Mouse (Mus musculus) kidney, postnatal 25 days (tissue): ENCODE data around the gene Phldb1.
"Not testable (repeated sequence)": the region's sequence is repeated elsewhere in the genome, so short reads cannot be mapped to it uniquely, and the experiment has no call there.

Experiments
- DNase-seq, 2 experiments: peaks; one replicate each; pipeline ENCODE4 v3.0.0; 2021; ENCODE audit warnings: mixed read lengths in 2 of 2

Gene Phldb1

DNA sequence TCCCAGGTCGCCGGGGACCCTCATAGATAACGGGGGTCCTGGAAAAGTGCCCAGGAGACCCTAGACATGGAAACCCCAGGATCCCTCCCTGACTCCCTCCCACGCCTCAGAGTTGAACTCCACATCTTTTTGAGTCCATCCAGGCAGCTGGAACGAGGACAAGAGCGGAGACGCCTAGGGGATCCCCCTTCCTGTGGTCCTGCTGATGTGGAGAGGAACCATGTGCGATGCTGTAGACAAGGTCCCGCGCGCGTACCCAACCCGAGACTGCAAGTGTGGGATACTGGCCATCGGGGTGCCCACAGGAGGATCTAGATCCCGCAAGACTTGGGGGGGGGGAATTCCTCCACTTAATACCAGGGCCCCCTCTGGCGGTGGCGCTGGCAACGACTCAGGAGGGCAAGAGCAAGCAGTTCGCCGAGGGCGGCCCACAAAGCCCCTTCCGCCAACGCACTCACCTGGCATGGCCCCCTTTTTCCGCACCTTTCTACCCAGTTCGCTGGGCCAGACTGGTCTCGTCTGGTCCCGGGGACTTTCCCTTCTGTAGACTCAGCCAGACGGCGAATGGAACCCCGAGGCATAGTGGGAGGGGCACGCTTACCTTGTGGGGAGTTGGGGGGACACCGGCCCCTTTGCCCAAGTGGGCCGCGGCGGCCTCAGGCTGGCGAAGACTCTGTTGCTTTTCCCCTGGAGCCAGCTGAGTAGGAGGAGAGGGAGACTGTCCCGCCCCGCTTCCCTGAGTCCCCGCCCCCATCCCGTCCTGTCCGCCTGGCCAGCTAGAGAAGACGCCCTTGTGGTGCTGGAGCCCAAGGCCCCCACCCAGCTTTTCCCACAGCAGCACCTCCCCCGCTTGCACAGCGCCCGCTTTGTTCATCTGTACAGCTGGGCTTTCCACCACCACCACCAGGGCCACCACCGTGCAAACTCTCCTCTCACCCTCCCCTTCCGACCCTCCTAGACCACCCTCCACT lies at the start of gene Phldb1:
Gene Phldb1 (minus strand): TSS at position 675 of the 971 bp plus-strand sequence.
- peak; percentile 84 to 91 for DNase-seq

DNA sequence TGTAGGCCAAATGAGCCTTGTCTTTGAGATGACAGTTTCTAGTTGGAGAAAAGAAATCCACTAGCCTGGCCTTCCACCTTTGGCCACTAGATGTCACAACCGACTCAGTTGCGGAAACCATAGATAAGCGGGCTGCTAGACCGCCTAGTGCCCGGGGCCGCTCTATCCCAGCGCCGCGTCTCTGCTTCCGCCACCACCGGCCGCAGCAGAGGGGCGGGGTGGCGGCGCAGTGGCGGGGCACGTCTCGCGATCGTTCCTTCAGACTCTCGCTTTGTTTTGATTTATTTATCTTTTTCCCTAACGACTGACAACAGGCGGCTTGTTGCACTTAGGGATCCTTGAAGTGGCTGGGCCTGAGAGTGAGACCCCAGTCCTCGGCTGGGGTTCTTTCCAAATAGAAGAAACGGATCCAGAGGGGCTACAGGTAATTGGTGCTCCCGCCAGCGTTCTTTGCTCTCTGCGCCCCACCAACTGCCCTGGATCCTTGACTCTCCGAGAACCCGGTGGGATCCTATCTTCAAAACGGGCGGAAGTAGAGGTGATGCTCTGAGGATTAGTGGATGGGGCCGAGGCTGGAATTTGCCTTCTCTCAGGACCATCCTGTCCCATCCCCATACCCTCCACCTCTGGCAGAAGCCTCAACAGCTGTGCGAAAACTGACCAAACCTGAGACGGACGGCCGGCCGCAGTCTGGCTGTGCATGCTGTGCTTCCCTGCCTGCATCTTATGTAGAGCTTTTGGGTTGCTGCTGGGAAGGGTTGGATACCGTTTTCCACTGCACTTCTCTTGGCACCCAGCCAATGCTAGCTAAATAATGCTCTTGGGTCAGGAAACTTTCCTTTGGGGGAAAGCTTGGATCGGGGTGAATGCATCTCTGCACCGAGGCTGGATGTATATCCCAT lies 38.0 kb upstream of the Phldb1 start:
- DNase-seq, result peak; percentile 96 to 97

DNA sequence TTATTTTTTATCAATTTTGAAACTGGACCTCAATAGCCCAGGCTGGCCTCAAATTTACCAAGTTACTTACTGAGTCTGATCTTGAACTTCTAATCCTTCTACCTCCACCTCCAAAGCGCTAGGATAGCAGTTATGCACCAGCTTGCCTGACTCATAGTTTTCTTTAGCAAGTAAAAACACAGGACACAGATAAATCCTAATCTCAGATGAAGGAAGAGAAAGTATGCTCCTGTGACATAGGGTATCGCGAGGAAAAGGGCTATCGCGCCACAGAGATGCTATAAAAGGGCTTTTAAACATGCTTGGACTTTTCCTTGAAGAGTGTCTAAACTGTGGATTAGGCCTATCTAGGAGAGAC lies 37.4 kb upstream of the Phldb1 start:
- DNase-seq, result no peak

DNA sequence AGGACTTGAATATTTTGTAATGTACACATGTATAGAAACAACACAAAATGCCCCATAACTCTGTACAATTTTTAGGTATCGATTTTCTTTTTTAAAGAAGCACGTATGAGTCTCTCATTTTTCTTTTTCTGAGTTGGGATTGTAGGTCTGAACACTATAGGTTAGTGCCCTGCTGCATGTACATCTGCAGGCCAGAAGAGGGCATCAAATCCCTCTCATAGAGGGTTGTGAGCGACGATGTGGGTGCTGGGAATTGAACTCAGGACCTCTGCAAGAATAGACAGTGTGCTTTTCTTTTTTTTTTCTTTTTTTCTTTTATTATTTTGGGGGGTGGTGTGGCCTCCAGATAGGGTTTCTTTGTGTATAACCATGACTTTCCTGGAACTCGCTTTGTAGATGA lies 36.4 kb upstream of the Phldb1 start:
- no peak for DNase-seq

DNA sequence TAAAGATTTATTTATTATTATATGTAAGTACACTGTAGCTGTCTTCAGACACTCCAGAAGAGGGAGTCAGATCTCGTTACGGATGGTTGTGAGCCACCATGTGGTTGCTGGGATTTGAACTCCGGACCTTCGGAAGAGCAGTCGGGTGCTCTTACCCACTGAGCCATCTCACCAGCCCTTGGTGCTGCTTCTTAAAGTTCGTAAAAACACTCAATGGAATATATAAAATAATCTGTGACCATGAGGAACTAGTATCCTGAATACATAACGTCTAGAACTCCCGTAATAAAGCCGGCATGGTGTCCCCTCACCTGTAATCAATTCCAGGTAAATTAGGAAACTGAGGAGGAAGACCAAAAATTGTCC lies 33.0 kb upstream of the Phldb1 start:
- not testable (repeated sequence) for DNase-seq

DNA sequence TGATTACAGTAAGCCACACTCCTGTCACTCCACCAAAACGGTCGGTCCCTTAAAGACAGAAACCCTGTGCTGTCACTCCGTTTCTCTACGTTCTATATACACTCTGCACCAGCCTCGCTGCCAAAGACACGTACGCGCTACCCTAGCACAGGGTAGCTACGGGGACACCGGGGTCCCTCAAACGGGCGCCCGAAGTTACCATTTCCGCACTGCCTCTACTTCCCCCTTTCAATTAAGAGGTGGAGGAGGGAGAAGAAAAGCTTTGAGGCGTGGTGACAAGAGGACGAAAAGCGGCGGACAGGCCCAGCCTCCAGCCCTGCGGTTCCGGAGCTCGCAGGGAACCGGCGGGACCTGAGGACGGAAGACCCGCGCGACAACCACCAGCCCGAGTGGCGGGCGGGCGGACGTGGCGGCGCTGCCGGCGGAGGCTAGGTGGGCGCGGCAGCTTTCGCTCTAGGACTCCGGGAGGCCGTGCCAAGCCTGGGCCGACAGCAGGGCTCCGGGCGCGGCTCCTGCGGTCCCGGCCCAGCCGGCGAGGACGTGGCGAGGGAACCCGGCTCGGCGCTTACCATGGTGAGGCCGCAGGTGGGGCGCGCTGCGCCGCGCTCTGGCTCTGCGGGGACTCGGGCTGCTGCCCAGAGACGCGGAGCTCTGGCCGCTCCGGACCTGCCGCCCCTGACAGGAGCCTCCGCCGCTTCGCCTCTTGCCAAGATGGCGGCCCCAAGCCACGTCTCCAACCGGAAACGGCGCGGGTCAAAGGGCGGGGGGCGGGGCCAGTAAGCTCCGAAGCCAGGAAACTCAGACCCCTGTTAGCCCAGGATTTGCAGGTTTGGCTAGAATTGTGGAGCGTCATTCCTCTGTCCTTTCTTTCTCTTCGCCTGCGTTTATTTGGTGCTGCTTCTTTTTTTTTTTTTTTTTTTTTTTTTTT lies 32.4 kb upstream of the Phldb1 start, which contains the start of the genes Arcn1 and Ift46:
Gene Arcn1 (minus strand): TSS at position 745 of the 928 bp plus-strand sequence.
Gene Ift46 (plus strand): TSS at position 808 of the 928 bp plus-strand sequence.
- peak; percentile 82 to 91 for DNase-seq

DNA sequence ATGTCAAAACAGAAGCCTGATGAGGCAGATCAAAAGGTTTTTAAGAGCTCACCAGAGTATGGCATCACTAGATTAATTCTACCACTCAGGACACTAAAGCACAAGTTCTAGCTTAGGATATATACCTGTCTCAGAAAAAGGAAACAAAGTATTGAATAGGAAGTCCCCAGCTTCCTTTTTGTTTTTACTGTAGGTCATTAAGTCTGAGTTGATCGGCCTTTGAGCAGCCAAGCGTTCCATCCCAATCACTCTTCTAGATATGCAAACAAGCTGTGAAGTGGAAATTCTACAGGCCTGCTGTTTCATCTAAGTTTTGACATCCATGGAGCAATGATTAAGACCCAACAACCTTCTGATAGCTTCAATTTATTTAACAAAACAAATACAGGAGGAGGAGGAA lies 25.9 kb upstream of the Phldb1 start:
- no peak for DNase-seq

DNA sequence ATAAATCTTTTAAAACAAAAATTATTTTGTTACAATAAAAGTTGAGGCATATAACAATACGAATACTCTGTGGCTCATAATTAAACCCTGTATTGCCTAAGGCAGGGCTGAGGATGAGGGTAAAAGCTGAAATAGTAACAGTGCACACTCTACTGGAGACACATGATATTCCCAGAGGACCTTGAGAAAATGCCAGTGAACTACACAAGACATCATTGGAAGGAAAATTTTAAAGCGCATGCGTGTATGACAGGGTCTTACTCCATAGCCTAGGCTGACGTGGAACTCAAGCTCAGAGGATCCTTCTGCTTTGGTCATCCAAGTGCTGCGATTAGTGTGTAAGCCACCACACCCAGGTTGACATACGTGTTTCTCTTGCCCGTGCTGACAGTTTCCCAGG lies 13.5 kb upstream of the Phldb1 start:
- DNase-seq, result no peak

DNA sequence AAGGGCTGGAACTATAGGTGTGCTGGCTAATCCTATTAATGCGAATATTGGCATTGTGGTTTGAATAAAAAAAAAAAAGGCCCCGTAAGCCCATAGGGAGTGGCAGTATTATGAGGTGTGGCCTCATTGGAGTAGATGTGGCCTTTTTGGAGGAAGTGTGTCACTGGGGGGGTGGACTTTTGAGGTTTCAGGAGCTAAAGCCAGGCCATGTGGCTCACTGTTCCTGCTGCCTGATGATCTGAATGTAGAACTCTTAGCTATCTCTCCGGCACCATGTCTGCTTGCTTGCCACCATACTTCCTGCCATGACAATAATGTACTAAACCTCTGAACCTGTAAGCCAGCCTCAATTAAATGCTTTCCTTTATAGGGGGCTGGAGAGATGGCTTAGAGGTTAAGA lies 12.3 kb upstream of the Phldb1 start:
- DNase-seq, result no peak

DNA sequence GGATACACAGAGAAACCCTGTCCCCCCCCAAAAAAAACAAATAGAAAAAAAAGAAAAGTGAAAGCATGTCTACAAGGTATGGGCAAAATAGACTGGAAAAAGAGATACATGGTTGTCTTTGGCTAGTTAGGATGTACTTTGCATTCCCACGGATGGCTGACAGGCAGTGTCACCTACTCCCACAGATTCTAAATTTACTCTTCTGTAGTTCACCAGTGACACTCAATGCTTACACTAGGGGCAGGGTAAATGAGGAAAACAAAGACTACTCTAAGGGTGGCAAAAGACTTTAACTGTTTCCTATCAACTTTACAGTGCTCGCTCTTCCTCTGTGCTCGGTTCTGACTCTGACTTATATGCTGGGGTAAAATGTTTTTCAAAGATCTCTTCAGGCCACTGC lies 11.7 kb upstream of the Phldb1 start:
- no peak for DNase-seq

DNA sequence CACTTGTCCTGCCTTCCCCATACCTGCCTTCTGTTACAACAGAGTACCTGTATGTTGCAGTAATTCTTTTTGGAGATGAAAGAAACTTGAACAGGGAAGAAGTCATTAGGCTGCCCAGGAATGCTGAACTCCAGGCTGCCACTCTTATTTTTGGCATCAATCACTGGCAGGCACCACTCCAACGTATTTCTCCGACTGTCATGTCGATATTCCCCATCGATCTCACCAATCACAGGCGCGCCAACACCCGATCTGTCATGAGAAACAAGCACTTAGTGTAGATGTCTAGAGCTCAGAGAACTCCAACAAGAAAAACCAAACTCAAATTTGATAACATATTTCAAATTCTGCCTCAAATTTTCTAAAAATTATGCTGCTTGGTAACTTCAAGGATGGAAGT lies 10.4 kb upstream of the Phldb1 start:
- no peak for DNase-seq

DNA sequence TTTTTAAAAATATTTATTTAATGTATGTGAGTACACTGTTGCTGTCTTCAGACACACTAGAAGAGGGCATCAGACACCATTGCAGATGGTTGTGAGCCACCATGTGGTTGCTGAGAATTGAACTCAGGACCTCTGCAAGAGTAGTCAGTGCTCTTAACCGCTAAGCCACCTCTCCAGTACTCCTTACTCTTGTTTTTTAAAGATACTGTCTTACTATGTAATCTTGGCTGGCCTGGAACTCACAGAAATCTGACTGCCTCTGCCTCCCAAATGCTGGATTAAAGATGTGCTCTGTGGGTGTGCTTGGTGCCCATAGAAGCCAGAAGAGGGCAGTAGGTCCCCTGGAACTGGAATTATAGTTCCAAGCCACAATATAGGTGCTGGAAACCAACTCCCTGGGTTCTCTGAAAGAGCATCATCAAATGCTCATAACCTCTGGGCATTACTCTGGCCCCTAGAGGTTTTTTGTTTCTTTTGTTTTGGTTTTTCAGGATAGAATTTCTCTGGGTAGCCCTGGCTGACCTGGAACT lies 5.7 kb upstream of the Phldb1 start:
- DNase-seq, result no peak

DNA sequence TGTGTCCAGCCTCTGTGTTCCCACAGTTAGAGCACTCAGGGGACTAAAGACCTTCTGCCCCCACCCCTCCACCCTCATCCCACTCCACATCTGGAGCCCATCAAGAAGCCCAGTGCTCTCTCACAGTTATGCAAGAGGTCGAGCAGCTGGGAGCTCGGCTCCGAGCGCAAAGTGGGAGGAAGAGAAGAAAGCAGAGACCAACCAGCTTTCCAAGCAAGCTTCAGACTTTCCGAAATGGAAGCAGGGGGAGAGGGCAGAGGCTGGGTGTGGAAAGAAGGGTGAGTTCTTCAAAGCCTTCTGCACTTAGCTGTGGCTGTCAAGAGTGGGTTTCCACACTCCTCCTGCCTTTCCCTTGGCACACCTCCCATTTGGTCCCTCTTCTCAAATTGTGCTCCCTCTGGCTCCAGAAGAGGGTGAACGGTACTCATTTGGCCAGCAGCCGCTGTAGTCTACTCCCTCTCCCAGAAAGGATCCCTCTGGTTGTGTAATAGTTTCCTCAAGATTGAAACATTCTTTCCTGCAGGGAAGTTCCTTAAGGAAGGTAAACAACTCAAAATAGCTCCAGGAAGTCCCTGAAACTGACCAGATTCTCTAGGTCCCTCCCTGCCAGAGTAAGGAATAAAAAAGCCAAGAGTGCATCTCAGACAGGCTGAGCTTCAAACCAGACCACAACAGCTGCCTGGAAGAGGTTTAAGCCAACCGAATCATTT lies 2.4 kb upstream of the Phldb1 start:
- DNase-seq, result peak; percentile 59 to 82

DNA sequence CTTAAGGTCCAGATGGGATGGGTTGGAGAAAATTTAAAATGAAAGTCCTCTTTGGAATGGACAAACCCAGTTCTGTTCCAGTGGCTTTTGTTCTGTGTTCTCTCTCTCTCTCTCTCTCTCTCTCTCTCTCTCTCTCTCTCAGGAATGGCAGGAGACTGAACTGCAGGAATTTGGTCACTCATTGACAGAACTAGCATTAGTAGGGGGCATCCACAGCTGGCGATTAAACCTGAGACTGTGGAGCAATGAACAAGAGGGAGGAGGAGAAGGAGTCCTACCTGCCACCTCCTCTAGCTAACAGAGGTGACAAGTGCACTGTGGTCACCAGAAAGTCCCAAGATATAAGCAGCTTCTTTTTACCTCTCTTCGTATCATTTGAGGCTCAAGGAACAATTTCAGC lies 1.3 kb upstream of the Phldb1 start:
- peak; percentile 40 to 68 for DNase-seq

DNA sequence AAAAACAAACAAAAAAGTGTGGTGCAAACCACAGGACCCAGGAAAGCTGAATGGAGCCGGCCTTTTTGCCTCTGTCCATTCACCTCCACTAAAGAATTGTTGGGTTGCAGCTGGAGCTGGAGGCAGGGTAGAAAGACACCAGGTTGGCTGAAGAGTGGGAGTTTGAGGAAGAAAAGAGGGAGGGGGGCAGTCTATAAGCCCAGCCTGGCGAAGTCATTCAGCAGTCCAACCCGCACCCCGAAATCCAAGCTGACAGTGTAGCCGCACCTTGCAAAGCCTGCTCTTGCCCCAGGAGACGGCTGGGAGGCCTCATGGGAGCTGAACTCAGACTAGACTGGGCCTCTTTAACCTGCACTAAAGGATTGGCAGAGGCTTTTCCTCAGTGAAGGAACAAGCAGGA lies 888 bp upstream of the Phldb1 start:
- DNase-seq, result no peak

DNA sequence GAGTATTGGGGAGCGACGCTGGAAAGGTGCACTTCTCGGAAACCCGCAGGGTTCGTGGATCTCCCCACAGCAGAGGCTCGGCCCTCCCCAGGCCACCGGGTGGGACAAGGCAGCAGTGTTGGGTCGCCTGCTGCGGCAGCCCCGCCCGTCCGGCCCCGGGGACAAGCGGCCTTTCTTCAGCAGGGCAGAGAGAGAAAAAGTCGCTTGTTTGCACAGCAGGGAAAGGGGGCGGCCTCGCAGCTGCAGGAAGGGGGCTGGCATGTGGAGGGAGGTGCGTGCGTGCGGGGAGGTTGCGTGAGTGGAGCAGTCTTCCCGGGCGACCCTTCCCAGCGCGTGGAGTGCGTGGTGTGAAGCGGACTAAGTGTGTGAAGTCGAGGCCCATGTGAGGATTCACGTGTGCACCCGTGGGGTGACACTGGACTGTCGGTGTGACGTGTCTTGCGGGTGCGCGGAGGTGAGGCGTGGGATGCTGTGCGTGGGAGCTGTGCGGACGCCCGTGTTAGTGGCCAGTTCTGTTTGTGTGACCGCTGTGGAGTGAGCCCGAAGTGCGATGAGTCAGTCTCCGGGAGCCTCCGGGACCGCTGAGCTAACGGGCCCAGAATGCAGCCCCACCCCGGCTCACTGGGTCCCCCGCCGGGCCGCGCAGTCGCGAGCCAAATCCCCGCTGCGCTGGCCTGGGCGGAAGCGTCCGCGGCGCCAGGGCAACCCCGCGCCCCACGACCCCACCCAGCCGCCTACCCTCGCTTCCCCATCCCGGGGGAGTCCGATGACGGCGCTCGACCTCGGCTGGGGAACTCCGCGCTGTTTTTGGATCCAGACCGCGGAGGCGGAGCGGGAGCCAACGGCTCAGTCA lies 1.1 kb downstream of the Phldb1 start:
- peak; percentile 58 to 75 for DNase-seq

DNA sequence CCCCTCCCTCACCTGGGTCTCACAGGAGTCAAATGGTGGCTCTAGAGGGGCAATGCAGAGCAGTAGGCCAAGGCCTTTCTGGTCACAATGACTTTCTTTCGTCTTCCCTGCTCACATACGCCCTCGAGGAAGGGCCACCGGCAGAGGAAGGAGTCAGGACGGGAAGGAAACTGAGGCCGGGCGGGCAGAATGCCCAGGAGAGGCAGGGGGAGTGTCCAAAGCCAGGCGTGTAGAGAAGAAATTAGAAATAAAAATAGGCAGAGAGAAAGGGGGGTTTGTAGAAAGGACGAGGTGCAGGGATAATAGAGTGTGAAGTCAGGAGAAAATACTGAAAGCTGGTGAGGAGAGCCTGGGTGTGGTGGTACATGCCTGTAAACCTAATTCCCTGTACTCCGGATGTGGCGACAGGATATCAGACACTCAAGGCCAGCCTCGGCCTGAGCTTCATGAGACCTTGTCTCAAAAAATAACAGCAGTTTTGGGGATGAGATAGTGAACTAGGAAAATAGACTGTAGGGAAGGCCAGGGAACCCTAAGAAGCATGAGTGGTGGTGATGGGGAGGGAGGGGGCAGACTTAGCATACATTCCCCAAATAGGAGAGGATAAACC lies 2.0 kb downstream of the Phldb1 start:
- peak in 1 of 2 experiments; percentile 55 for DNase-seq

DNA sequence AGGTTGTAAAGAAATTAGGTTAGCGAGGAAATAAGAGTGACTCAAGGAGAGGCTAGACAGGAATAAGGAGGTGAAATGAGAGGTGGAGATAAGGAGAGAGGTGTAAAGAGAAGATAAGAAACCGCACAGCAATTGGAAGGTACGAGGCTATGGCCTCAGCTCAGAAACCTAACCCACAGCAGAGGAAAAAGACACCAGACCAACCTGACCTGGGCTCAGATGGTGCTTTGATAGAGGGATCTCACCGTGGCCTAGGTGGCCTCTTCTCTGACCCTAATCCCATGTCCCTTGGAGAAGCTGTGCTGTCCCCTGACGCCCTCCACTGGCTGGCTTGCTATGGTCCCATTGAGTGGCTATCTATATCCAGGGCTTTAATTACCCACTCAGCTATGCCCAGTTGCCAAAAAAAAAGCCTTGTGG lies 2.9 kb downstream of the Phldb1 start:
- no peak for DNase-seq

DNA sequence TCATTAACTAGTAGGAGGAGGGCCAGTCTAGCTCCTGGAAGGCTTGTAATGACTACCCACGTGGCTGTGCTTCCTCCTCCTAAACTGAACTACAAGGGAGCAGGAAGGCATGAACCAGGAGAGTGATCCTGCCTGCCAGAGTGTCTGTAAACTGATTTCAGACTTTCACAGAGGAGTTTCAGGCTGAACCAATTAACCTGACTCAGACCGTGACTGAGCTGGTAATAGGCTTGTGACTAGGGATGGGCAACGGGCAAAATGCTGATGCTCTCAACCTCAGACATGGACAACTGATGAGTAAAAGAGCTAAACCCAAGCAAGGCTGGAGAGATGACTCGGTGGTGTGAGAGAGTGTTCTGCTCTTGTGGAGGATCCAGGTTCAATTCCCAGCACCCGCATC lies 7.6 kb downstream of the Phldb1 start:
- DNase-seq, result no peak
